Mouse (Mus musculus) G1E (cell line): ENCODE results near the gene Armh3.

Experiments used
- CTCF ChIP-seq: IDR thresholded peaks from 2 replicates; pipeline ENCODE4 v1.5.1; 2012; ENCODE audit warnings: low read depth, low read length, inconsistent platforms, mixed read lengths
- GATA1 ChIP-seq: IDR thresholded peaks from 2 replicates; pipeline ENCODE4 v1.6.1; 2012; ENCODE audit warnings: borderline replicate concordance, low read length, inconsistent platforms, mixed read lengths

DNA sequence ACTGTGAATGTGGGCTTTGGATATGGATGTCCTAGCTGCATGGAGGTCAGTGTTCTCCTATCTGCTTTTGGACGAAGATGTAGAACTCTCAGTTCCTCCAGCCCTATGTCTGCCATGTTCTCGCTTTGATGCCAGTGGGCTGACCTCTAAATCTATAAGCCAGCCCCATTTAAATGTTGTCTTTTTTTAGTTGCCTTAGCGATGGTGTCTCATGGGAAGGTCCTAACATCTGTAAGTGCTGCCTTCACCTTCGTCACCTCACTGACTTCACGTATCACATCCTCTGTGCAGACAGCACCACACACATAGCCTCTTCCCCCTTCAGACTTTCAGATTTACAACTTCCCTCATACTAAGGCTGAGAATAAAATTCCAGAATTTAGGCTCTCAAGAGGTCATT is 97.5 kb downstream of the Armh3 start:
- TF ChIP-seq CTCF = no peak
- no peak for TF ChIP-seq GATA1
